Mouse (Mus musculus) thymus, adult 2 months (tissue): Measurements from ENCODE around the gene Otog. TPM values are rescaled to one million over a fixed set of nuclear protein-coding genes. Genes with fewer than 3 reads are reported as not detected.

Source experiments
- DNase-seq: peaks from one replicate; pipeline ENCODE4 v3.0.0; 2021
- H3K27ac ChIP-seq: fragments of 200-500 bp; 2 replicates; pipeline ENCODE4 v1.5.1; 2012; ENCODE audit warnings: low read length, control low read depth; ENCODE audit not compliant: control insufficient read depth, insufficient read depth
- H3K27me3 ChIP-seq: fragments of 200-500 bp; 2 replicates; pipeline ENCODE4 v1.6.1; 2012; ENCODE audit warnings: mild to moderate bottlenecking, low read length, moderate library complexity, mixed read lengths; ENCODE audit not compliant: control insufficient read depth, insufficient read depth
- H3K36me3 ChIP-seq: fragments of 200-500 bp; 2 replicates; pipeline ENCODE4 v1.6.1; 2012; ENCODE audit warnings: mild to moderate bottlenecking, low read length, moderate library complexity; ENCODE audit not compliant: control insufficient read depth, insufficient read depth
- H3K4me1 ChIP-seq: fragments of 200-500 bp; replicated peaks from 2 replicates; pipeline ENCODE4 v1.6.1; 2012; ENCODE audit warnings: low read length; ENCODE audit not compliant: control insufficient read depth, insufficient read depth
- H3K4me3 ChIP-seq: fragments of 200-500 bp; 2 replicates; pipeline ENCODE4 v1.5.1; 2012; ENCODE audit warnings: mild to moderate bottlenecking, low read length, control low read depth, moderate library complexity; ENCODE audit not compliant: control insufficient read depth, insufficient read depth
- CTCF ChIP-seq: fragments of 200-500 bp; IDR thresholded peaks from 2 replicates; pipeline ENCODE4 v1.5.1; 2012; ENCODE audit warnings: mild to moderate bottlenecking, control low read depth, low read length, moderate library complexity, borderline replicate concordance; ENCODE audit not compliant: control insufficient read depth, poor library complexity, insufficient read depth; ENCODE audit errors: extremely low read depth
- POLR2A ChIP-seq: fragments of 200-500 bp; IDR thresholded peaks from 2 replicates; pipeline ENCODE4 v1.6.1; 2012; ENCODE audit warnings: mild to moderate bottlenecking, low read length, control low read depth, moderate library complexity; ENCODE audit not compliant: control insufficient read depth, poor library complexity, insufficient read depth; ENCODE audit errors: extremely low read depth
- WGBS: fragments of 180-500 bp; shearing (Covaris S2); methylation state at CpG from one replicate; pipeline ENCODE4 v1.1.7; 2018; 5-methylcytosine and 5-hydroxymethylcytosine counted together
- polyA plus RNA-seq: library from polyadenylated mRNA; depleted of rRNA; stranded (reverse); fragments of >200 nt; gene quantifications from 2 replicates; pipeline ENCODE4 v1.2.3, GENCODE M21; 2012; rRNA removed

Otog gene
- polyA plus RNA-seq, 1 experiment, result 0.43 TPM

GRCm38 (mm10) chr7:46350119-46350702 is 109.4 kb downstream of the Otog start:
- Histone ChIP-seq H3K4me3 (no peak overlapping the region), H3K4me1 (no peaks in the 10 kb centered on the region), H3K36me3 (no peaks in the 10 kb centered on the region), H3K27me3 (no peaks in the 10 kb centered on the region), H3K27ac (no peak overlapping the region)
- TF ChIP-seq POLR2A (no peak), CTCF (no peak)
- DNase-seq, result no peak
- 59% methylated on average over 9 of the region's 9 CpGs for WGBS

GRCm38 (mm10) chr7:46352748-46353147 is 112.0 kb downstream of the Otog start:
- Histone ChIP-seq H3K27ac (no peak overlapping the region), H3K36me3 (no peaks in the 10 kb centered on the region), H3K27me3 (no peaks in the 10 kb centered on the region), H3K4me3 (no peak overlapping the region), H3K4me1 (no peaks in the 10 kb centered on the region)
- TF ChIP-seq POLR2A (no peak), CTCF (no peak)
- 80% methylated on average over 2 of the region's 2 CpGs for WGBS
- DNase-seq, result no peak

GRCm38 (mm10) chr7:46353216-46353615 is 112.4 kb downstream of the Otog start:
- no peak overlapping the region for H3K27ac ChIP-seq
- TF ChIP-seq POLR2A (no peak), CTCF (no peak)
- WGBS, result 77% methylated on average over 8 of the region's 8 CpGs
- H3K4me3 ChIP-seq, result no peak overlapping the region
- no peaks in the 10 kb centered on the region for H3K4me1 ChIP-seq
- no peaks in the 10 kb centered on the region for H3K36me3 ChIP-seq
- no peak for DNase-seq
- H3K27me3 ChIP-seq, result no peaks in the 10 kb centered on the region

- Histone ChIP-seq H3K27ac (no peak overlapping the region), H3K4me1 (no peaks in the 10 kb centered on the region), H3K36me3 (no peaks in the 10 kb centered on the region), H3K27me3 (no peaks in the 10 kb centered on the region), H3K4me3 (no peak overlapping the region)
- no peak for TF ChIP-seq CTCF
- WGBS, result 26% methylated on average over 4 of the region's 4 CpGs
- DNase-seq, result no peak
Observed at GRCm38 (mm10) chr7:46353875-46354274, 113.1 kb downstream of the Otog start.

Other genes starting within 250 kb of the Otog start
- 0.49 and 0.61 TPM in 2 replicates for gene Abcc6, start 210.7 kb upstream of the Otog start, polyA plus RNA-seq
- 37.4 and 42.4 TPM in 2 replicates for gene Nomo1, start 207.3 kb upstream of the Otog start, polyA plus RNA-seq
- gene Kcnj11, start 140.2 kb upstream of the Otog start, polyA plus RNA-seq, result 3.1 and 12.6 TPM in 2 replicates
- 2.6 and 4.1 TPM in 2 replicates for gene Abcc8, start 61.0 kb upstream of the Otog start, polyA plus RNA-seq
- gene Ush1c, start 2.5 kb upstream of the Otog start, polyA plus RNA-seq, result 0.20 and 0.77 TPM in 2 replicates
- gene Myod1, start 135.5 kb downstream of the Otog start, polyA plus RNA-seq, result 0.05 TPM in 1 of 2 replicates, not detected in the other
- 1.3 and 1.6 TPM in 2 replicates for gene Kcnc1, start 155.5 kb downstream of the Otog start, polyA plus RNA-seq